Mouse (Mus musculus) heart, embryonic 12.5 days (tissue): ENCODE results near the gene D330045A20Rik. TPM values are rescaled to one million over a fixed set of nuclear protein-coding genes. Genes with fewer than 3 reads are reported as not detected.
A peak's percentile ranks its signal among the peaks of the same experiment; 100 is the strongest.
"Not testable (repeated sequence)": the region's sequence is repeated elsewhere in the genome, so short reads cannot be mapped to it uniquely, and the experiment has no call there.

Experiments used
- ATAC-seq: fragments of 200-750 bp; cut with Nextera tagmentation; 2 replicates; pipeline ENCODE4 v1.8.0; 2017; ENCODE audit warnings: moderate TSS enrichment, moderate library complexity; ENCODE audit not compliant: insufficient number of reproducible peaks, low FRiP score
- H3K27ac ChIP-seq: fragments of 300-500 bp; sonication (generic); 2 replicates; pipeline ENCODE4 v1.5.1; 2016; ENCODE audit warnings: mild to moderate bottlenecking, moderate library complexity; ENCODE audit not compliant: poor library complexity, severe bottlenecking
- H3K27me3 ChIP-seq: fragments of 300-500 bp; sonication (generic); replicated peaks from 2 replicates; pipeline ENCODE4 v1.6.1; 2016; ENCODE audit warnings: mild to moderate bottlenecking, moderate library complexity
- H3K36me3 ChIP-seq: fragments of 300-500 bp; sonication (generic); 2 replicates; pipeline ENCODE4 v1.6.1; 2016; ENCODE audit warnings: mild to moderate bottlenecking, moderate library complexity
- H3K4me1 ChIP-seq: fragments of 300-500 bp; sonication (generic); replicated peaks from 2 replicates; pipeline ENCODE4 v1.6.1; 2016; ENCODE audit warnings: mild to moderate bottlenecking
- H3K4me2 ChIP-seq: fragments of 300-500 bp; sonication (generic); 2 replicates; pipeline ENCODE4 v1.6.1; 2016; ENCODE audit warnings: mild to moderate bottlenecking, moderate library complexity
- H3K4me3 ChIP-seq: fragments of 300-500 bp; sonication (generic); 2 replicates; pipeline ENCODE4 v1.5.1; 2016; ENCODE audit warnings: mild to moderate bottlenecking
- H3K9ac ChIP-seq: fragments of 300-500 bp; sonication (generic); 2 replicates; pipeline ENCODE4 v1.6.1; 2016; ENCODE audit warnings: mild to moderate bottlenecking, moderate library complexity
- H3K9me3 ChIP-seq: fragments of 300-500 bp; sonication (generic); replicated peaks from 2 replicates; pipeline ENCODE4 v1.6.1; 2016; ENCODE audit warnings: mild to moderate bottlenecking, moderate library complexity
- WGBS: fragments of 180-500 bp; shearing (Covaris S2); methylation state at CpG from one replicate; pipeline ENCODE4 v1.1.7; 2016; 5-methylcytosine and 5-hydroxymethylcytosine counted together
- polyA plus RNA-seq: library from polyadenylated mRNA; unstranded; fragments of >200 nt; fragmentation: Nextera tagmentation; extraction: Ambion mirVana; gene quantifications from 2 replicates; pipeline ENCODE4 v1.2.1, GENCODE M21; 2016

Gene D330045A20Rik
- polyA plus RNA-seq = 1.6 TPM in 2 replicates

DNA sequence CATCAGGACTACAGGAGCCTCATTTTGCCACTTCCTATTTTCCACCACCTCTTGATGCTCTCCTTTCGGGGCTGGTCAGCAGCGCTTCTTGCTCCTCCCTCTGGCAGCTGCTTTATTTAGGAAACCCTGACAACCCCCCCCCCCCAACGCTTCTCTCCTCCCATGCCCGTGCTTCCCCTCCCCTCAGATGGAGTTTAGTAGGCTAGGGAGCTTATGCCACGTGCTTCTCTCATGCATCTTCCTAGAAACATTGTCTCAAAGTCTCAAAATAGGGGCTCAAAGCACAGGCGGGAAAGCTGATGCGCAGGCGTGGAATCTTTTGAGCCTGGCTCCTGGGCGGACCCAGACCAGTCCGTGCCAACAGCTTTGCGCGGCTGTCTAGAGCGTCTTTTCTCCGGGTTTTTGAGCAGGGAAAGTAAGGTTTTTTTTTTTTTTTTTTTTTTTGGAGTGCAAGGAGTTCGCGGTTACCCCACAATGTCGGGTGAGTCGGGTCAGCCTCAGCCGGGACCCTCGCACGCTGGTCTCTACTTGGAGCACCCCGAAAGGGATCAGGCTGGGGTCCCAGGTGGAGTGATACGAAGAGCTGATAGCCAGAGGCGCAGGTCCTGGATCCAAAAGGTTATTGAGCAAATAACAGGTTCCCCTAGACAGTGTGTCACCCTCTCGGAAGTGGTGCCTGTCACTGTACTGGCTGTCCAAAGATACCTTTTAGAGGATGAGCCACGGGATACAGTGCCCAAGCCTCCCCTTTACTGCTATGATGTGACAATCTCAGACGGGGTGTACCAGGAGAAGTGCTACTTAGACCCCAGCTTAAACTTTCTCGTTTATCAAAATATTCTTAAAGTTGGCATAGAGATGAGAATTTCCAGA lies at the start of gene D330045A20Rik:
TSS of gene D330045A20Rik (plus strand) at position 346 of the 873 bp plus-strand sequence.
- peaks cover 4% of the 10 kb centered on the region; the same call in 1 of the 2 replicates for H3K27me3 ChIP-seq
- no peaks in the 10 kb centered on the region for H3K9me3 ChIP-seq
- H3K9ac ChIP-seq = no peak within 1 kb of the TSS; the same call in 1 of the 2 replicates
- no peaks in the 10 kb centered on the region for H3K36me3 ChIP-seq
- no peak within 1 kb of the TSS for H3K27ac ChIP-seq
- no peak for ATAC-seq
- H3K4me3 ChIP-seq = peak within 1 kb of the TSS; percentile 45
- peak within 1 kb of the TSS; percentile 74 for H3K4me2 ChIP-seq
- no peaks in the 10 kb centered on the region for H3K4me1 ChIP-seq
- 19% methylated on average over 28 of the region's 28 CpGs for WGBS

- H3K9ac ChIP-seq = no peak overlapping the region
- WGBS = 59% methylated on average over 2 of the region's 2 CpGs
- H3K9me3 ChIP-seq = no peaks in the 10 kb centered on the region
- H3K27ac ChIP-seq = no peak overlapping the region
- no peak overlapping the region for H3K4me2 ChIP-seq
- H3K4me3 ChIP-seq = no peak overlapping the region
- no peak for ATAC-seq
- H3K27me3 ChIP-seq = no peaks in the 10 kb centered on the region
- H3K4me1 ChIP-seq = no peaks in the 10 kb centered on the region
- no peaks in the 10 kb centered on the region for H3K36me3 ChIP-seq
Measured at GRCm38 (mm10) chrX:139432550-139432949, 47.6 kb upstream of the D330045A20Rik start.

DNA sequence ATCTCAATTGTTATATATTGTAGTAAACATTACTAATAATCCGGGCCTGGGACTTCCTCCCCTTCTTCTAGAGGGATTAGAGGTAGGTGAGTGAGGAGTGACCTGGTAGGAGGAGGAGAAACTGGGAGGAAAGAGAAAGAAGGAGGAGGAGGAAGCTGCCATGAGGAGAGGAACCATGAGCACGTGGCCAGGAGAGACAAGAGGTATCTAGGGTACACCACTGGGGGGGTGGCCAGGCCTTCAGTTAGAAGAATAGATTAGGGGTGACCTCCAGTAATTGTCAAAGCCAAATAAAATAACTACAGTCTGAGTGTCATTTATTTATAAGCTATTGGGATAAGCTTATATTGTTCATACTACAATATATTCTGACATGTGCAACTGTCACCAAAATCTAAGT lies 45.0 kb upstream of the D330045A20Rik start:
- Histone ChIP-seq H3K9ac (no peak overlapping the region), H3K4me3 (no peak overlapping the region), H3K4me1 (no peaks in the 10 kb centered on the region), H3K9me3 (no peaks in the 10 kb centered on the region), H3K27me3 (no peaks in the 10 kb centered on the region), H3K36me3 (no peaks in the 10 kb centered on the region), H3K4me2 (no peak overlapping the region), H3K27ac (no peak overlapping the region)
- ATAC-seq = no peak
- 59% methylated on average over 2 of the region's 2 CpGs for WGBS

- H3K4me2 ChIP-seq, ATAC-seq, H3K27me3 ChIP-seq, H3K9ac ChIP-seq, H3K36me3 ChIP-seq, H3K4me1 ChIP-seq, H3K27ac ChIP-seq, H3K4me3 ChIP-seq, H3K9me3 ChIP-seq: not testable (repeated sequence)
- 90% methylated on average over 22 of the region's 22 CpGs for WGBS
Measured at GRCm38 (mm10) chrX:139441057-139441456, 39.1 kb upstream of the D330045A20Rik start.

DNA sequence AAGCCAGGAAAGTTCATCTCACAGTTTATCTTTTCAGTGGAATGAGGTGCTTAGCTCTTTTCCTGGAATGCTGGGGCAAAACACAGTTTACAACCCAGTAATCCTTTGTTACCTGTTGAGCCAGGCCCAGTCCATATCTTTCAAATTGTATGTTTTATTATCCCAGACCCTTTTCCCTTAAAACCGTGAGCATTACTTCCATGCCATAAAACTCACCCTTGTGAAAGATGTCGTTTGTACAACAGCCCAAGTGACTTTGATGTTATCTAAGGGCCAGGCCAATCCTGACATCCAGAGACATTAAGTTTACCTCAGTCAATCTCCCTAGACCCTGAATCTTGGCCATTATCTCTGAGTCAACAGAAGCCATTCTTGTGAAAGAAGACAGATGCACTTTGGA lies 23.4 kb upstream of the D330045A20Rik start:
- Histone ChIP-seq H3K4me1 (no peaks in the 10 kb centered on the region), H3K27me3 (no peaks in the 10 kb centered on the region), H3K4me3 (no peak overlapping the region), H3K27ac (no peak overlapping the region), H3K9ac (no peak overlapping the region), H3K9me3 (no peaks in the 10 kb centered on the region), H3K4me2 (no peak overlapping the region), H3K36me3 (no peaks in the 10 kb centered on the region)
- 31% methylated on average over 2 of the region's 2 CpGs for WGBS
- ATAC-seq = no peak

GRCm38 (mm10) chrX:139482083-139482482 lies 1.9 kb downstream of the D330045A20Rik start:
- Histone ChIP-seq H3K4me2 (no peak overlapping the region), H3K36me3 (no peaks in the 10 kb centered on the region), H3K27ac (no peak overlapping the region), H3K4me3 (no peak overlapping the region), H3K27me3 (peaks cover 4% of the 10 kb centered on the region; the same call in 1 of the 2 replicates), H3K9me3 (no peaks in the 10 kb centered on the region), H3K4me1 (no peaks in the 10 kb centered on the region), H3K9ac (no peak overlapping the region)
- ATAC-seq = no peak
- 53% methylated on average over 7 of the region's 7 CpGs for WGBS

DNA sequence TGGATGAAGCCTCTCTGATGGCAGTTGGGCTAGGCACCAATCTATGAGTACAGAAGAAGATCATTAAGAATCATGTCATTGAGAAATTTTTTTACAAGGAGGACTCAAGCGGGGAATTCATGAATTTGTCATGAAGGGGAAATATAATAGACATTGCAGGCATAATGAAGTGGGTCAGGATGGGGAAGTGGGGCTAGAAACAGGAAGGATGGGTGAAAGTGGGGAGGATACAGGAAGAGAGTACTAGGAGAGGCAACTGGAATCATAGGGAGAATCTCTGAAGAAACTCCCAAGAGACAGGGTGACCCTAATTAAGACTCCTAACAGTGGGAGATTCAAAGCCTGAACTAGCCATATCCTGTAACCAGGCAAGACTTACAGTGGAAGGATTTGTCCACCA lies 4.8 kb downstream of the D330045A20Rik start:
- H3K36me3 ChIP-seq = no peaks in the 10 kb centered on the region
- WGBS = 77% methylated on average over 1 of the region's 1 CpGs
- H3K27ac ChIP-seq = no peak overlapping the region
- H3K4me2 ChIP-seq = no peak overlapping the region
- ATAC-seq = no peak
- no peak overlapping the region for H3K9ac ChIP-seq
- H3K9me3 ChIP-seq = no peaks in the 10 kb centered on the region
- no peak overlapping the region for H3K4me3 ChIP-seq
- H3K4me1 ChIP-seq = no peaks in the 10 kb centered on the region
- H3K27me3 ChIP-seq = peaks cover 4% of the 10 kb centered on the region; the same call in 1 of the 2 replicates

DNA sequence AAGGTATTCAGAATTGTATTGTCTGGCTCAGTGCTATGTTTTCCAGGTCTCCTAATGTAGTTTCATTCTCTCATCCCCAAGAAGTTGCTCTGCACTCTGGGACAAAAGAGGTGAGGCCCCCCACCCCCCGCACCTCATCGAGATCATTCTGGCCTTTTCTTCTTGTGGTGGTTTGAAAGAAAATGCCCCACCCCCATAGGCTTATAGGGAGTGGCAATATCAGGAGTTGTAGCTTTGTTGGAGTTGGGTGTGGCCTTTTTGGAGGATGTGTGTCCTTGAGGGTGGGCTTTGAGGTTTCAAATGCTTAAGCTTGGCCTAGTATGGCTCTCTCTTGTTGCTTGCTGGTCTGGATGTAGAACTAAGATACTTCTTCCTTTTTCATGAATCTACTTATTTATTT lies 36.0 kb downstream of the D330045A20Rik start:
- WGBS = 76% methylated on average over 2 of the region's 2 CpGs
- Histone ChIP-seq H3K4me1 (no peaks in the 10 kb centered on the region), H3K36me3 (no peaks in the 10 kb centered on the region), H3K4me3 (no peak overlapping the region), H3K27me3 (no peaks in the 10 kb centered on the region), H3K27ac (no peak overlapping the region), H3K9me3 (no peaks in the 10 kb centered on the region), H3K9ac (no peak overlapping the region), H3K4me2 (no peak overlapping the region)
- no peak for ATAC-seq

DNA sequence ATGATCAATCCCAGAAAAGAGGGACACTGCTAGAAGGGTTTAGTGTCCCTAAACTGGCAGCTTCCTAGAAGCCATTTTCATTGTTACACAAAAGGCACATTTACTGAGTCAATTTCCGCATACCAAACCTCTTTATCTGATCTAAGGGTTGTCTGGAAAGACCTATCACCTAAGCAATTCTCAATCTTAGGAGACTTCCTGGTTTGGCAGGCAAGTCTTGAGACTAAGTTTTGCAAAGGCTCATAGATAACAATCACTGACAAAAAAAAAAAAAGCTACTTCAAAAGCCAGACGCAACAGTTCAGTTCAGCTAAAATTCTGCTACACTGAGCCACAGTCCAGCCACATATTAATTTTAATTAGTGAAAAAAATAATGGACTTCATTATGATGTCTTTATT lies 39.1 kb downstream of the D330045A20Rik start:
- H3K9ac ChIP-seq = no peak overlapping the region
- 60% methylated on average over 2 of the region's 2 CpGs for WGBS
- H3K4me3 ChIP-seq = no peak overlapping the region
- ATAC-seq = no peak
- H3K27ac ChIP-seq = no peak overlapping the region
- no peaks in the 10 kb centered on the region for H3K36me3 ChIP-seq
- H3K9me3 ChIP-seq = no peaks in the 10 kb centered on the region
- no peak overlapping the region for H3K4me2 ChIP-seq
- H3K27me3 ChIP-seq = no peaks in the 10 kb centered on the region; the same call in 1 of the 2 replicates
- no peaks in the 10 kb centered on the region for H3K4me1 ChIP-seq

GRCm38 (mm10) chrX:139524303-139525091 lies 44.3 kb downstream of the D330045A20Rik start:
- Histone ChIP-seq H3K9ac (no peak overlapping the region), H3K4me2 (no peak overlapping the region), H3K36me3 (no peaks in the 10 kb centered on the region), H3K27me3 (no peaks in the 10 kb centered on the region; the same call in 1 of the 2 replicates), H3K9me3 (no peaks in the 10 kb centered on the region), H3K27ac (no peak overlapping the region), H3K4me3 (no peak overlapping the region), H3K4me1 (no peaks in the 10 kb centered on the region)
- no peak for ATAC-seq
- 58% methylated on average over 5 of the region's 5 CpGs for WGBS

- H3K27ac ChIP-seq = no peak overlapping the region
- no peak for ATAC-seq
- no peaks in the 10 kb centered on the region for H3K4me1 ChIP-seq
- no peak overlapping the region for H3K4me2 ChIP-seq
- H3K4me3 ChIP-seq = no peak overlapping the region
- WGBS = 74% methylated on average over 2 of the region's 2 CpGs
- H3K9ac ChIP-seq = no peak overlapping the region
- H3K36me3 ChIP-seq = no peaks in the 10 kb centered on the region
- H3K9me3 ChIP-seq = no peaks in the 10 kb centered on the region
- no peaks in the 10 kb centered on the region; the same call in 1 of the 2 replicates for H3K27me3 ChIP-seq
Measured at GRCm38 (mm10) chrX:139525724-139526123, 45.6 kb downstream of the D330045A20Rik start.
